Mouse (Mus musculus) CH12.LX (cell line): ENCODE results near the gene Plod3.

ENCODE experiments used
- CTCF ChIP-seq, 2 experiments: IDR thresholded peaks in 1 of 2; conservative IDR thresholded peaks in 1 of 2; 2 replicates each; pipeline ENCODE4 v1.5.1; 2011 to 2012; ENCODE audit warnings: low read depth in 2 of 2, low read length in 2 of 2, improper control_type of control experiment in 1 of 2, inconsistent platforms in 1 of 2, mild to moderate bottlenecking in 1 of 2, moderate library complexity in 1 of 2
- MYC ChIP-seq: IDR thresholded peaks from 2 replicates; pipeline ENCODE4 v1.6.1; 2011; ENCODE audit warnings: low read depth, mild to moderate bottlenecking, improper control_type of control experiment, low read length
- NELFE ChIP-seq: IDR thresholded peaks from 2 replicates; pipeline ENCODE4 v1.6.1; 2011; ENCODE audit warnings: low read depth, low read length, improper control_type of control experiment
- POLR2A ChIP-seq: IDR thresholded peaks from 2 replicates; pipeline ENCODE4 v1.6.1; 2011; ENCODE audit warnings: low read depth, mild to moderate bottlenecking, improper control_type of control experiment, low read length

GRCm38 (mm10) chr5:136952153-136952552, 34.7 kb upstream of the Plod3 start:
- no peak for TF ChIP-seq CTCF (conservative IDR thresholded peaks at IDR 0.05 in 1 of 2, IDR thresholded peaks at IDR 0.05 in 1 of 2; ENCODE audit: low read depth in 2 of 2, low read length in 2 of 2)
- TF ChIP-seq MYC, result no peak
- TF ChIP-seq POLR2A, result no peak
- TF ChIP-seq NELFE, result no peak
